Comparison of ENCODE assay signal across 10 mouse cellular contexts in the genomic region with DNA sequence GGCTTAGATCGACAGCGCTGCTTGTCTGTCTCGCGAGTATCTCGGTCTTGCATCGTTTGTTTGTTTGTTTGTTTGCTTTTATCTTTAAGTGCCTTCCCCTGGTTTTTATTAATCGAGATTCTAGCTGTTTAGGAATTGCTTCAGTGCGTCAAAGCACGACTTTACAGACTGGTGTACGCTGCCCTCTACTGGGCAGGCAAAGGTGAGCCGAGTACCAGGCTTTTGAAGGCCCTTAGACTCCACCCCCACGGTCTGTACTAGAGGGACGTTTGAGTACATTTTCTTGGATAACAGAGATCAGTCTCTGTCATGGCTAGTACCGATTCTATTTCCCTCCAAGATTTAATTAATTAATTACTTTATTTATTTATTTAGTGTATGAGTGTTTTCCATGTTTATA. TPM values are rescaled to one million over a fixed set of nuclear protein-coding genes. Genes with fewer than 3 reads are reported as not detected.
DNase-seq lines count a peak whose midpoint lies in the region; ATAC-seq lines count a peak whose summit lies in the region.
"Had no signal": no experiment of that assay in that cellular context is flagged by ENCODE, and none has a peak within 500 bp of the region (broad histone marks: within the 10 kb centered on the region; RNA-seq: fewer than 3 reads in every experiment).

No protein-coding gene starts in this region.

- no peak overlapping the region for H3K9ac ChIP-seq in neural tube, embryonic 11.5 days (ENCODE audit: low read length)
- H3K9ac ChIP-seq: embryonic facial prominence, embryonic 15.5 days; liver, embryonic 15.5 days had no signal

- no peak overlapping the region for H3K4me3 ChIP-seq in limb, embryonic 10.5 days
- no peak overlapping the region for H3K4me3 ChIP-seq in neural tube, embryonic 11.5 days (ENCODE audit: low read depth, low read length)
- H3K4me3 ChIP-seq: embryonic facial prominence, embryonic 15.5 days; liver, embryonic 15.5 days had no signal

- H3K27ac ChIP-seq in limb, embryonic 10.5 days: no peak overlapping the region
- no peak overlapping the region for H3K27ac ChIP-seq in neural tube, embryonic 11.5 days (ENCODE audit: low read depth, low read length)
- H3K27ac ChIP-seq: embryonic facial prominence, embryonic 15.5 days; liver, embryonic 15.5 days had no signal

- H3K4me1 ChIP-seq in limb, embryonic 10.5 days: peaks cover 6% of the 10 kb centered on the region
- 0 out of 2 replicates have a peak, but pooled peaks cover 5% of the 10 kb centered on the region for H3K4me1 ChIP-seq in neural tube, embryonic 11.5 days (ENCODE audit: control insufficient read depth, insufficient read depth, low read length)

- WGBS in limb, embryonic 10.5 days: 6% methylated on average over 14 of the region's 14 CpGs
- WGBS in neural tube, embryonic 11.5 days: 7% methylated on average over 14 of the region's 14 CpGs

- no peak overlapping the region for H3K4me2 ChIP-seq in neural tube, embryonic 11.5 days (ENCODE audit: low read depth)
- H3K4me2 ChIP-seq: embryonic facial prominence, embryonic 15.5 days; liver, embryonic 15.5 days had no signal

- H3K9me3 ChIP-seq in limb, embryonic 10.5 days (replicated peaks): no peaks in the 10 kb centered on the region
- no peaks in the 10 kb centered on the region for H3K9me3 ChIP-seq in neural tube, embryonic 11.5 days (ENCODE audit: control insufficient read depth, low read length)
- H3K9me3 ChIP-seq: embryonic facial prominence, embryonic 15.5 days; liver, embryonic 15.5 days had no signal

- peak; percentile 72 for DNase-seq in layer of hippocampus, adult 11-12 months (ENCODE audit: low spot score)
- DNase-seq in layer of hippocampus, postnatal 14 days (ENCODE audit: low spot score in 2 of 2): no peak
- DNase-seq in ES-CJ7 (ENCODE audit: low read depth, low spot score): peak; percentile 72
- DNase-seq in c-Kit-positive CD71-positive TER-119-positive erythroid progenitor cells, embryonic 14.5 days (ENCODE audit: low spot score): peak; percentile 66
- peak; percentile 52 for DNase-seq in gastrocnemius, postnatal 25 days
- DNase-seq in limb, embryonic 10.5 days (ENCODE audit: low spot score): peak; percentile 55
- DNase-seq in neural tube, embryonic 11.5 days (ENCODE audit: low spot score): peak; percentile 69
- DNase-seq in thymus, postnatal 4 days: peak; percentile 79

- no peaks in the 10 kb centered on the region for H3K36me3 ChIP-seq in limb, embryonic 10.5 days
- H3K36me3 ChIP-seq in neural tube, embryonic 11.5 days (ENCODE audit: control insufficient read depth, insufficient read depth, low read length): no peaks in the 10 kb centered on the region
- H3K36me3 ChIP-seq: embryonic facial prominence, embryonic 15.5 days had no signal

- no peak for ATAC-seq in neural tube, embryonic 11.5 days (ENCODE audit: insufficient read depth, low FRiP score, low TSS enrichment)

- no peaks in the 10 kb centered on the region for H3K27me3 ChIP-seq in limb, embryonic 10.5 days (ENCODE audit: low read depth, poor library complexity, severe bottlenecking)
- no peaks in the 10 kb centered on the region for H3K27me3 ChIP-seq in neural tube, embryonic 11.5 days (ENCODE audit: control insufficient read depth, insufficient read depth, low read length)
- H3K27me3 ChIP-seq: embryonic facial prominence, embryonic 15.5 days; liver, embryonic 15.5 days had no signal

RNA-seq across cellular contexts. Expression of a gene that starts 4.0 kb away (rescaled TPM):
- total RNA-seq in layer of hippocampus, postnatal 14 days (2021): 10 to 100 TPM; 21.8 to 23.6 TPM
- total RNA-seq in gastrocnemius, postnatal 25 days (2021): 10 to 100 TPM; 21.7 to 24.6 TPM
- 29.5 and 31.9 TPM in 2 replicates for polyA plus RNA-seq in limb, embryonic 10.5 days (2016; fragmentation: Nextera tagmentation; extraction: Ambion mirVana)
- polyA plus RNA-seq in neural tube, embryonic 11.5 days (2014; fragmentation: Nextera tagmentation; extraction: Ambion mirVana): 19.5 and 21.7 TPM in 2 replicates

RNA-seq across cellular contexts. Expression of a gene that starts 13.3 kb away (rescaled TPM):
- 100 to 1,000 TPM; 192 to 199 TPM for total RNA-seq in layer of hippocampus, postnatal 14 days (2021)
- under 1 TPM; 0.20 to 0.21 TPM for total RNA-seq in gastrocnemius, postnatal 25 days (2021)
- polyA plus RNA-seq in limb, embryonic 10.5 days (2016; fragmentation: Nextera tagmentation; extraction: Ambion mirVana): not detected in 2 replicates
- polyA plus RNA-seq in neural tube, embryonic 11.5 days (2014; fragmentation: Nextera tagmentation; extraction: Ambion mirVana): 0.72 and 1.2 TPM in 2 replicates
- polyA plus RNA-seq: liver, embryonic 15.5 days had no signal

RNA-seq across cellular contexts. Expression of a gene that starts 23.2 kb away (rescaled TPM):
- not detected for total RNA-seq in layer of hippocampus, postnatal 14 days (2021)
- not detected for total RNA-seq in gastrocnemius, postnatal 25 days (2021)
- not detected in 2 replicates for polyA plus RNA-seq in limb, embryonic 10.5 days (2016; fragmentation: Nextera tagmentation; extraction: Ambion mirVana)
- polyA plus RNA-seq in neural tube, embryonic 11.5 days (2014; fragmentation: Nextera tagmentation; extraction: Ambion mirVana): not detected in 2 replicates
- polyA plus RNA-seq: liver, embryonic 15.5 days had no signal

RNA-seq across cellular contexts. Expression of a gene that starts 25.1 kb away (rescaled TPM):
- total RNA-seq in layer of hippocampus, postnatal 14 days (2021): 10 to 100 TPM; 52.6 to 56.0 TPM
- 100 to 1,000 TPM; 120 to 132 TPM for total RNA-seq in gastrocnemius, postnatal 25 days (2021)
- polyA plus RNA-seq in limb, embryonic 10.5 days (2016; fragmentation: Nextera tagmentation; extraction: Ambion mirVana): 174 and 178 TPM in 2 replicates
- polyA plus RNA-seq in neural tube, embryonic 11.5 days (2014; fragmentation: Nextera tagmentation; extraction: Ambion mirVana): 160 and 162 TPM in 2 replicates

RNA-seq across cellular contexts. Expression of a gene that starts 25.8 kb away (rescaled TPM):
- total RNA-seq in layer of hippocampus, postnatal 14 days (2021): 1 to 10 TPM; 3.8 to 6.1 TPM
- 1 to 10 TPM; 4.2 to 4.8 TPM for total RNA-seq in gastrocnemius, postnatal 25 days (2021)
- 19.2 and 23.7 TPM in 2 replicates for polyA plus RNA-seq in limb, embryonic 10.5 days (2016; fragmentation: Nextera tagmentation; extraction: Ambion mirVana)
- polyA plus RNA-seq in neural tube, embryonic 11.5 days (2014; fragmentation: Nextera tagmentation; extraction: Ambion mirVana): 15.6 and 16.1 TPM in 2 replicates

Comparison
In these comparisons a context has a peak if more than half of its experiments do, and no peak if none do; other contexts are left out.
1. DNase-seq: peak in layer of hippocampus, adult 11-12 months (single experiment), ES-CJ7 (single experiment), c-Kit-positive CD71-positive TER-119-positive erythroid progenitor cells, embryonic 14.5 days (single experiment), gastrocnemius, postnatal 25 days (single experiment), limb, embryonic 10.5 days (single experiment), neural tube, embryonic 11.5 days (single experiment) and thymus, postnatal 4 days (single experiment); none in layer of hippocampus, postnatal 14 days (0 of 2).
2. RNA of a gene that starts 13.3 kb away (total RNA-seq): 192 to 199 TPM in layer of hippocampus, postnatal 14 days; 0.20 to 0.21 TPM in gastrocnemius, postnatal 25 days; every median in the first group is over 100 times any median in the second.